Mouse (Mus musculus): ENCODE measurements around the gene Trpm8. TPM values are rescaled to one million over a fixed set of nuclear protein-coding genes. Genes with fewer than 3 reads are reported as not detected.

Trpm8 gene
- polyA plus RNA-seq (2015; fragmentation: Nextera tagmentation; extraction: Ambion mirVana) = 0.06 and 0.11 TPM in 2 replicates

GRCm38 (mm10) chr1:88277098-88277817 lies at the start of gene Trpm8, which contains the start of gene Hjurp:
Gene Trpm8 (plus strand): TSS chr1:88277661.
Gene Hjurp (minus strand): TSS chr1:88277633.
- peak within 1 kb of the TSS; percentile 55 for H3K27ac ChIP-seq (replicated peaks)
- peak; percentile 97 for ATAC-seq (replicated peaks)
- H3K27me3 ChIP-seq = no peaks in the 10 kb centered on the region
- H3K4me3 ChIP-seq = peak within 1 kb of the TSS; percentile 41
- H3K36me3 ChIP-seq = peaks cover 22% of the 10 kb centered on the region
- H3K9ac ChIP-seq (replicated peaks) = peak within 1 kb of the TSS; percentile 46
- peak within 1 kb of the TSS; percentile 47 for H3K4me2 ChIP-seq (replicated peaks)
- under 1% methylated on average over 50 of the region's 50 CpGs for WGBS
- H3K4me1 ChIP-seq = peaks cover 24% of the 10 kb centered on the region
- peaks cover 5% of the 10 kb centered on the region; the same call in 1 of the 2 replicates for H3K9me3 ChIP-seq

GRCm38 (mm10) chr1:88228121-88228520 lies 49.3 kb upstream of the Trpm8 start:
- no peaks in the 10 kb centered on the region for H3K27me3 ChIP-seq
- WGBS = 72% methylated on average over 7 of the region's 7 CpGs
- peaks cover 77% of the 10 kb centered on the region for H3K9me3 ChIP-seq
- H3K9ac ChIP-seq (replicated peaks) = no peak overlapping the region
- H3K4me3 ChIP-seq = no peak overlapping the region
- no peak for ATAC-seq (replicated peaks)
- no peaks in the 10 kb centered on the region for H3K36me3 ChIP-seq
- H3K27ac ChIP-seq (replicated peaks) = no peak overlapping the region
- H3K4me1 ChIP-seq = no peaks in the 10 kb centered on the region
- no peak overlapping the region for H3K4me2 ChIP-seq (replicated peaks)

GRCm38 (mm10) chr1:88229566-88229965 lies 47.9 kb upstream of the Trpm8 start:
- no peak overlapping the region for H3K9ac ChIP-seq (replicated peaks)
- no peaks in the 10 kb centered on the region for H3K36me3 ChIP-seq
- no peak overlapping the region for H3K4me2 ChIP-seq (replicated peaks)
- H3K27ac ChIP-seq (replicated peaks) = no peak overlapping the region
- WGBS = 78% methylated on average over 3 of the region's 3 CpGs
- H3K4me1 ChIP-seq = no peaks in the 10 kb centered on the region
- H3K27me3 ChIP-seq = no peaks in the 10 kb centered on the region
- no peak for ATAC-seq (replicated peaks)
- H3K4me3 ChIP-seq = no peak overlapping the region
- H3K9me3 ChIP-seq = peaks cover 89% of the 10 kb centered on the region

- H3K4me1 ChIP-seq = no peaks in the 10 kb centered on the region
- no peaks in the 10 kb centered on the region for H3K36me3 ChIP-seq
- H3K27me3 ChIP-seq = no peaks in the 10 kb centered on the region
- WGBS = 89% methylated on average over 5 of the region's 5 CpGs
- H3K9ac ChIP-seq (replicated peaks) = no peak overlapping the region
- no peak for ATAC-seq (replicated peaks)
- H3K27ac ChIP-seq (replicated peaks) = no peak overlapping the region
- no peak overlapping the region for H3K4me2 ChIP-seq (replicated peaks)
- H3K4me3 ChIP-seq = no peak overlapping the region
- peaks cover 93% of the 10 kb centered on the region for H3K9me3 ChIP-seq
Observed at GRCm38 (mm10) chr1:88229986-88230385, 47.5 kb upstream of the Trpm8 start.

- ATAC-seq (replicated peaks) = no peak
- Histone ChIP-seq H3K4me2 (replicated peaks) (no peak overlapping the region), H3K27ac (replicated peaks) (no peak overlapping the region), H3K4me1 (no peaks in the 10 kb centered on the region), H3K27me3 (no peaks in the 10 kb centered on the region), H3K36me3 (no peaks in the 10 kb centered on the region), H3K9me3 (peaks cover 95% of the 10 kb centered on the region), H3K9ac (replicated peaks) (no peak overlapping the region), H3K4me3 (no peak overlapping the region)
- WGBS = 73% methylated on average over 7 of the region's 7 CpGs
Observed at GRCm38 (mm10) chr1:88230421-88230820, 47.0 kb upstream of the Trpm8 start.

GRCm38 (mm10) chr1:88230981-88231802 lies 46.3 kb upstream of the Trpm8 start:
- ATAC-seq (replicated peaks) = no peak
- Histone ChIP-seq H3K4me1 (no peaks in the 10 kb centered on the region), H3K27me3 (no peaks in the 10 kb centered on the region)

GRCm38 (mm10) chr1:88231803-88232499 lies 45.5 kb upstream of the Trpm8 start:
- no peaks in the 10 kb centered on the region for H3K27me3 ChIP-seq
- H3K4me2 ChIP-seq (replicated peaks) = no peak overlapping the region
- H3K36me3 ChIP-seq = no peaks in the 10 kb centered on the region
- H3K4me1 ChIP-seq = no peaks in the 10 kb centered on the region
- WGBS = 68% methylated on average over 7 of the region's 7 CpGs
- peaks cover 91% of the 10 kb centered on the region for H3K9me3 ChIP-seq
- H3K4me3 ChIP-seq = no peak overlapping the region
- H3K27ac ChIP-seq (replicated peaks) = no peak overlapping the region
- no peak for ATAC-seq (replicated peaks)
- no peak overlapping the region for H3K9ac ChIP-seq (replicated peaks)

More at GRCm38 (mm10) chr1:88230981-88231802, 46.3 kb upstream of the Trpm8 start:
- no peak overlapping the region for H3K4me3 ChIP-seq
- no peak overlapping the region for H3K27ac ChIP-seq (replicated peaks)
- H3K9me3 ChIP-seq = peaks cover 95% of the 10 kb centered on the region
- no peak overlapping the region for H3K9ac ChIP-seq (replicated peaks)
- WGBS = 78% methylated on average over 6 of the region's 6 CpGs
- H3K4me2 ChIP-seq (replicated peaks) = no peak overlapping the region
- H3K36me3 ChIP-seq = no peaks in the 10 kb centered on the region

GRCm38 (mm10) chr1:88232664-88233380 lies 44.6 kb upstream of the Trpm8 start:
- H3K36me3 ChIP-seq = no peaks in the 10 kb centered on the region
- 54% methylated on average over 3 of the region's 3 CpGs for WGBS
- H3K27me3 ChIP-seq = no peaks in the 10 kb centered on the region
- no peak overlapping the region for H3K27ac ChIP-seq (replicated peaks)
- no peak overlapping the region for H3K4me3 ChIP-seq
- no peak overlapping the region for H3K9ac ChIP-seq (replicated peaks)
- no peak overlapping the region for H3K4me2 ChIP-seq (replicated peaks)
- peaks cover 91% of the 10 kb centered on the region for H3K9me3 ChIP-seq
- no peaks in the 10 kb centered on the region for H3K4me1 ChIP-seq
- no peak for ATAC-seq (replicated peaks)

GRCm38 (mm10) chr1:88233421-88234247 lies 43.8 kb upstream of the Trpm8 start:
- no peak overlapping the region for H3K27ac ChIP-seq (replicated peaks)
- H3K9ac ChIP-seq (replicated peaks) = no peak overlapping the region
- WGBS = 70% methylated on average over 14 of the region's 14 CpGs
- no peak overlapping the region for H3K4me3 ChIP-seq
- no peaks in the 10 kb centered on the region for H3K27me3 ChIP-seq
- no peak overlapping the region for H3K4me2 ChIP-seq (replicated peaks)
- H3K9me3 ChIP-seq = peaks cover 91% of the 10 kb centered on the region
- no peaks in the 10 kb centered on the region for H3K4me1 ChIP-seq
- no peak for ATAC-seq (replicated peaks)
- no peaks in the 10 kb centered on the region for H3K36me3 ChIP-seq

GRCm38 (mm10) chr1:88234248-88234610 lies 43.2 kb upstream of the Trpm8 start:
- H3K36me3 ChIP-seq = no peaks in the 10 kb centered on the region
- H3K4me2 ChIP-seq (replicated peaks) = no peak overlapping the region
- H3K27me3 ChIP-seq = no peaks in the 10 kb centered on the region
- ATAC-seq (replicated peaks) = no peak
- WGBS = 64% methylated on average over 4 of the region's 4 CpGs
- no peak overlapping the region for H3K4me3 ChIP-seq
- peaks cover 91% of the 10 kb centered on the region for H3K9me3 ChIP-seq
- no peak overlapping the region for H3K27ac ChIP-seq (replicated peaks)
- H3K4me1 ChIP-seq = no peaks in the 10 kb centered on the region
- no peak overlapping the region for H3K9ac ChIP-seq (replicated peaks)

- Histone ChIP-seq H3K27ac (replicated peaks) (no peak overlapping the region), H3K4me3 (no peak overlapping the region), H3K9me3 (peaks cover 92% of the 10 kb centered on the region), H3K36me3 (no peaks in the 10 kb centered on the region), H3K9ac (replicated peaks) (no peak overlapping the region), H3K4me2 (replicated peaks) (no peak overlapping the region), H3K4me1 (no peaks in the 10 kb centered on the region), H3K27me3 (no peaks in the 10 kb centered on the region)
- 44% methylated on average over 5 of the region's 5 CpGs for WGBS
- ATAC-seq (replicated peaks) = no peak
Observed at GRCm38 (mm10) chr1:88234646-88235045, 42.8 kb upstream of the Trpm8 start.

All from forebrain, embryonic 15.5 days (tissue).